Mouse (Mus musculus) hindbrain, embryonic 15.5 days (tissue): Measurements from ENCODE around the gene Neurl1a. TPM values are rescaled to one million over a fixed set of nuclear protein-coding genes. Genes with fewer than 3 reads are reported as not detected.

Experiments used
- ATAC-seq: fragments of 200-750 bp; cut with Nextera tagmentation; 2 replicates; pipeline ENCODE4 v1.8.0; 2017; ENCODE audit warnings: low read depth, moderate number of reproducible peaks, moderate TSS enrichment; ENCODE audit not compliant: low FRiP score
- H3K27ac ChIP-seq: fragments of 300-500 bp; sonication (generic); replicated peaks from 2 replicates; pipeline ENCODE4 v1.5.1; 2015; ENCODE audit warnings: mild to moderate bottlenecking, inconsistent platforms
- H3K27me3 ChIP-seq: fragments of 300-500 bp; sonication (generic); 2 replicates; pipeline ENCODE4 v1.6.1; 2015; ENCODE audit warnings: control low read depth, inconsistent platforms
- H3K36me3 ChIP-seq: fragments of 300-500 bp; sonication (generic); 2 replicates; pipeline ENCODE4 v1.6.1; 2015; ENCODE audit warnings: control low read depth, inconsistent platforms
- H3K4me1 ChIP-seq: fragments of 300-500 bp; sonication (generic); replicated peaks from 2 replicates; pipeline ENCODE4 v1.6.1; 2015; ENCODE audit warnings: control low read depth, inconsistent platforms
- H3K4me2 ChIP-seq: fragments of 300-500 bp; sonication (generic); 2 replicates; pipeline ENCODE4 v1.6.1; 2015; ENCODE audit warnings: moderate library complexity, mild to moderate bottlenecking, inconsistent platforms
- H3K4me3 ChIP-seq: fragments of 300-500 bp; sonication (generic); 2 replicates; pipeline ENCODE4 v1.5.1; 2015; ENCODE audit warnings: mild to moderate bottlenecking, inconsistent platforms
- H3K9ac ChIP-seq: fragments of 300-500 bp; sonication (generic); 2 replicates; pipeline ENCODE4 v1.6.1; 2015; ENCODE audit warnings: inconsistent platforms
- H3K9me3 ChIP-seq: fragments of 300-500 bp; sonication (generic); 2 replicates; pipeline ENCODE4 v1.6.1; 2016; ENCODE audit warnings: control low read depth, inconsistent platforms
- WGBS: fragments of 180-500 bp; shearing (Covaris S2); methylation state at CpG from one replicate; pipeline ENCODE4 v1.1.7; 2015; 5-methylcytosine and 5-hydroxymethylcytosine counted together
- polyA plus RNA-seq: library from polyadenylated mRNA; unstranded; fragments of >200 nt; fragmentation: Nextera tagmentation; extraction: Ambion mirVana; gene quantifications from 2 replicates; pipeline ENCODE4 v1.2.1, GENCODE M21; 2015

Gene Neurl1a
- polyA plus RNA-seq, 1 experiment from 2014 or later, result 17.9 TPM

DNA sequence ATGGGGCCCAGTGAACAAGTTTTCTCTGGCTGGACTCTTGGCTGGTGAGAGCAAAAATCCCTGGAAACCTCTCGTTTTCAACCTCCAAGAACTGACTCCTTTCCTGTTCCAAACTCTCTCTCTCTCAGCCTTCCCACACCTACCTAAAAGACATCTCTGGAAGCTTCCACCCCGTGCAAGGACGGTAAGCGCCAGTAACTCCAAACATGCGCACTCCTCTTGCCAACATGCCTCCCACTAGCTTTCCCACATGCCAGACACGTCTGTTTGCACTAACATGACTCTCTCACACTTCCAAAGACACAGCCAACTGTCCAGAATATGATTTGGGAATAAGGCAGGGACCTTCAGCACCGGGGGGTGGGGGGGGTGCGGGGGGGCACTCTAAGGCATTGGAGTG is 82.6 kb downstream of the Neurl1a start:
- ATAC-seq, result no peak
- Histone ChIP-seq H3K27ac (no peak overlapping the region), H3K27me3 (no peaks in the 10 kb centered on the region), H3K4me2 (no peak overlapping the region), H3K4me1 (no peaks in the 10 kb centered on the region; the same call in 1 of the 2 replicates), H3K9me3 (no peaks in the 10 kb centered on the region), H3K4me3 (no peak overlapping the region), H3K9ac (no peak overlapping the region), H3K36me3 (no peaks in the 10 kb centered on the region)
- 85% methylated on average over 8 of the region's 8 CpGs for WGBS

DNA sequence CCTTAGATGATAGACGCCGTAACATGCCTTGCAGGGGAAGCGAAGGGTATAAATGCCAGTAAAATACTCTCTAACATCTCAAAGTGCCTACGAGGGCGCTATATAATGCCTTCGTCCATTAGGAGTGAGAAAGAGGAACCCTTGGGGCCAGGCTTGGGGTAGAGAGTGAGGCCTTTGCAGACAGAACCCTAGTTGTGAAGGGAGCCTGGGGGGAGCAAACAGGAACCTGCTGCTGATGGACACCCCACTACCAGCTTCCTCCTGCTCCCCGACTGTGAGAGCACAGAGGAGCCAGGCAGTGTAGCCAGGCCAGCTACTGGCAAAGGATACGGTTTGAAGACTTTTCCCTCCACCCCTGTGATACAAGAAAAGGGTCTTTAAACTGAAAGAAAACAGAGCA is 85.0 kb downstream of the Neurl1a start:
- Histone ChIP-seq H3K9me3 (no peaks in the 10 kb centered on the region), H3K4me3 (no peak overlapping the region)

DNA sequence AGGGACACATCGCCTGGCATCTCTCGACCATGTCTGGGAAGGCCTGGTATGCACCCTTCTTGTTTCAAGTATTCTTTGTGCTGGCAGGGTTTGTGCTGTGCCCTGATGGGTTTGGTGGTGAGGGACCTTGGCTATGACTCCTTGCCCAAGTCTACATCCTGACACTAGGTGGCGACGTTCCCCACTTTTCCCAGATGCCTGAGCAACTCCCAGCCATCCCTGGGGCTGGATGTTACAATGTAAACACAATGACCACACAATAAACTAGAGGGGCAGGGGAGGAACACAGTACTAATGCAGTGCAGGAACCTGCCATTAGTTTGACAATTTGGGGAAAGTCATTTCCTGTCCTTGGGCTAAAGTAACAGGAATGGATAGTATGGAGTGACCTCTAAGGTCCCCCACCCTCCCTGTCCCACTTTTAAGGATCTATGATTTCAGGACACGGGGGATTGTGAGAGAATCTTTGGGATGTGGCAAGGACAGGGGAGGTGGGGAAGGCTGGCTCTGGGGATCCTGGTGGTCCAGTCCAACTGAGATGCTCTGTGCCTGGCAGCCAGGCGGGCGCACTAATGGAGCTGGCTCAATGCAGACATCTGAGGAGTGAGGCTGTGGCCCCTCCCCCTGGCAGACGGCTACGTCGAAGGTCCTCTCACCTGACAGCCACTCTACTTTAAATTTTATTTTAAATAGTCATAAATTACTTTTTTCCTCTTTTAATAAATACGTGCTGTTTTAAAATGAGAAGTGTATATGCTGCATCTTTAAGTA is 85.9 kb downstream of the Neurl1a start:
- peaks cover 5% of the 10 kb centered on the region; the same call in 1 of the 2 replicates for H3K36me3 ChIP-seq
- no peaks in the 10 kb centered on the region for H3K9me3 ChIP-seq
- H3K4me2 ChIP-seq, result no peak overlapping the region
- no peak overlapping the region for H3K4me3 ChIP-seq
- H3K9ac ChIP-seq, result no peak overlapping the region
- H3K27me3 ChIP-seq, result no peaks in the 10 kb centered on the region
- H3K27ac ChIP-seq, result no peak overlapping the region
- WGBS, result 48% methylated on average over 11 of the region's 11 CpGs
- peak; percentile 57 for ATAC-seq
- H3K4me1 ChIP-seq, result no peaks in the 10 kb centered on the region; the same call in 1 of the 2 replicates

More for the DNA sequence above, 85.0 kb downstream of the Neurl1a start:
- no peak overlapping the region for H3K4me2 ChIP-seq
- H3K36me3 ChIP-seq, result peaks cover 5% of the 10 kb centered on the region; the same call in 1 of the 2 replicates
- WGBS, result 91% methylated on average over 8 of the region's 8 CpGs
- H3K4me1 ChIP-seq, result no peaks in the 10 kb centered on the region; the same call in 1 of the 2 replicates
- H3K9ac ChIP-seq, result no peak overlapping the region
- no peak overlapping the region for H3K27ac ChIP-seq
- H3K27me3 ChIP-seq, result no peaks in the 10 kb centered on the region
- ATAC-seq, result no peak

DNA sequence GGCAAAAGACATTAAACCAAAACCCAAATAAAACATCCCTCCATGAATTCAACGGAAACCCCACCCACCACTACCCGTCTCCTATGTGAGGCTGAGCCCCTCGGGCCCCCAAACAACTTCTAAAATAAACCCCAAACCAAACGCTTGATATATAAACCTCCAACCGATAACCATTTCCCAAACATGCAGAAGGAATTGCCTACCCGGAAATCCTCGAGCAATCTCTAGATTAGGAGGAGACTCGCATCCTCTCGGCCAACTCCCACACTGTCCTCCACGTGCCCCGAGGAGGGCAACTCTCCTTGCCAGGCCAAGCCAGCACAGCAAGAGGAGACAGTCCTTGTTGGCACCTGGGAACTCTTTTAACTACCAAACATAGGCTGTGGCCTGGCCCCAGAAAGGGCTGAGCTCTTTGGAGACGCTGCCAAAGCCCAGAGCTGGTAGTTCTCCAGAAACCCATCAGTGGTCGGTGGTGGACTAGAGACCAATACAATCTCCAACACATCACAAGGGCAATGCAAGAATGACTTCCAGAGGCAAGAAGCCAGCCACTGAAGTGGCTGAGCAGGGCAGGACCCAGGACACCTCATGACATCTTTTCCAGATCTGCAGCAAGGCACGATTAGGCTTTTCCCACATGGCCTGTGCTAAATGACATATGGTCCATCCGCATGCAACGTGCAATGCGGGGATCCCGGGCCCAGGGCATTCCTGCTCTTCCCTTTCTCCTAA is 87.6 kb downstream of the Neurl1a start:
- H3K27ac ChIP-seq, result no peak overlapping the region
- H3K9ac ChIP-seq, result no peak overlapping the region
- no peaks in the 10 kb centered on the region for H3K27me3 ChIP-seq
- no peak overlapping the region for H3K4me3 ChIP-seq
- H3K4me1 ChIP-seq, result no peaks in the 10 kb centered on the region; the same call in 1 of the 2 replicates
- ATAC-seq, result no peak
- no peaks in the 10 kb centered on the region for H3K9me3 ChIP-seq
- no peak overlapping the region for H3K4me2 ChIP-seq
- H3K36me3 ChIP-seq, result peaks cover 5% of the 10 kb centered on the region; the same call in 1 of the 2 replicates
- WGBS, result 89% methylated on average over 18 of the region's 18 CpGs

DNA sequence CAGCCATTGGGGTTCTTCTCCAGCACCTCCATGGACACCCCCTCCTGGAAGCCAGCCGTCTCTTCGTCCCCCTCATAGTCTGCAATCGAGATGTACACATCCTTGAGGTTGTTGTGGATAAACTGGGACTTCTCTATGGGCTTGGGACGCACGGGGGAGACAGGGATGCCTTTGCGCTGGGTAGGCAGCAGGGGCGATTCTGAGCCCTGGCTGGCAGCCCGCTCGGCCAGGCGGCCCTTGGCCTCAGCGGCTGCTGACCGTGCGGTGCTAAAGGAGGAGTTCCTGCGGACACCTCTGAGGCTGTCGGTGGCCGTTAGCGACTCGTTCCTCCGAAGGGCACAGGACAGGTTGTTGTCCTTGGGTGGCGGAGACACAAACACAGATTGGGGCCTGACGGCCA is 88.4 kb downstream of the Neurl1a start:
- Histone ChIP-seq H3K9me3 (no peaks in the 10 kb centered on the region), H3K4me3 (no peak overlapping the region), H3K4me2 (no peak overlapping the region), H3K9ac (no peak overlapping the region), H3K27me3 (no peaks in the 10 kb centered on the region), H3K27ac (no peak overlapping the region), H3K36me3 (peaks cover 5% of the 10 kb centered on the region; the same call in 1 of the 2 replicates), H3K4me1 (no peaks in the 10 kb centered on the region; the same call in 1 of the 2 replicates)
- ATAC-seq, result no peak
- WGBS, result 88% methylated on average over 21 of the region's 21 CpGs

DNA sequence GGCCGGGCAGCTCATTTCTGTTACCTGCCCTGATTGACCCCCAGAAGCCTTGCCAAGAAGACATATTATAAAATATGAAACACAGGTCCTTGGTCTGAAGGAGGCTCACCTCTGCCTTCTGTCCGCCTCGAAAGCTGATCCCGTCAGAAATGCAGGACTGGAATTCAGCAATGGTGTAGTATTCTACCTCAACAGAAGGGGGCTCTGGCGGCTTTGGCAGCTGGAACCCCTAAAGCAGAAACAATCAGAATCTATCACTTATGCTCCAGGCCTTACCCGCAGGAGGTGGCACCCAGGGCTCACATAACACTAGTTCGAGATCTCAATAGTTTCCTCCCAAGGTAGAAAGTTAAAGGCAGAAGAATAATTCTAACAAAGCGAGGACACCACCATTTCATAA is 91.1 kb downstream of the Neurl1a start:
- H3K36me3 ChIP-seq, result peaks cover 5% of the 10 kb centered on the region; the same call in 1 of the 2 replicates
- WGBS, result 48% methylated on average over 8 of the region's 8 CpGs
- no peaks in the 10 kb centered on the region; the same call in 1 of the 2 replicates for H3K4me1 ChIP-seq

DNA sequence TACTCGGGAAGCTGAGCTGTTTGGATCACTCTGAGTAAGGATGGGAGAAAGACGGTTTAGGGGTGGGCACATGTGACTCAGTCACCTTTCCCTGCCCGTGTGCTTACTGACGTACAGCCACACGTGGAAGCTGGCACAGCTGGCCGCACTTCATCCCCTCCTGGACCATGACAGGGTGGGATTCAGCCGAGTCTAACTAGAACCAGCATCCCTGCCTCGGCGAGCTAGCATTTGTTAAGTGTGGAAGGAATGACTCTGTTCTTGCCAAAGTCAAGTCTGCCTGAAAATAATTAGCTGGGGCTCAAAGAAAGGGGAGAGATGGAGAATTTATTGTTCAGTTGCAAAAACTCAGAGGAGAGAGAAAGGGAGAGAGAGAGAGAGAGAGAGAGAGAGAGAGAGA is 91.9 kb downstream of the Neurl1a start:
- Histone ChIP-seq H3K4me3 (no peak overlapping the region), H3K4me1 (no peaks in the 10 kb centered on the region), H3K36me3 (peaks cover 5% of the 10 kb centered on the region; the same call in 1 of the 2 replicates), H3K9ac (no peak overlapping the region), H3K27me3 (no peaks in the 10 kb centered on the region), H3K4me2 (no peak overlapping the region), H3K27ac (no peak overlapping the region), H3K9me3 (no peaks in the 10 kb centered on the region)
- WGBS, result 81% methylated on average over 9 of the region's 9 CpGs
- ATAC-seq, result no peak

More for the DNA sequence above, 91.1 kb downstream of the Neurl1a start:
- Histone ChIP-seq H3K4me2 (no peak overlapping the region), H3K9ac (no peak overlapping the region), H3K27me3 (no peaks in the 10 kb centered on the region), H3K27ac (no peak overlapping the region), H3K4me3 (no peak overlapping the region), H3K9me3 (no peaks in the 10 kb centered on the region)
- ATAC-seq, result no peak

DNA sequence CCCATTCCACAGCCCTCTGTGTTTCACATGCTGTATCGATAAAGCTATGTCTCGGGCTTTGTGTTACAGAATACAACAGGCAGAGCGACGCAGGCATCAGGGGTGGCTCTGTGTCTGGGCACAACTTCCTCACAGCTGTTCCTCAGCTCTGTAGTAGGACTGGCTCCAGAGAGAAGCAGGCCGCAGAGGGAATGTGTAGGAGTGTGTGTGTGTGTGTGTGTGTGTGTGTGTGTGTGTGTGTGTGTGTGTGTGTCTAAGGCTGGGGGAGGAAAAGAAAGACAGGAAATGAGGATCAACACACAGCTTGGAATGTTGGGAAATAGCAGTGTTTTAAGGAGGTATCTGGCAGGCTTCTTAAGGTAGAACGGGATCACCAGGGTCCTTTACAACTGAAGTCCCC is 98.1 kb downstream of the Neurl1a start:
- no peak for ATAC-seq
- Histone ChIP-seq H3K4me2 (no peak overlapping the region), H3K9me3 (no peaks in the 10 kb centered on the region), H3K4me1 (peaks cover 15% of the 10 kb centered on the region), H3K27ac (no peak overlapping the region), H3K36me3 (no peaks in the 10 kb centered on the region), H3K4me3 (no peak overlapping the region), H3K27me3 (no peaks in the 10 kb centered on the region), H3K9ac (no peak overlapping the region)
- WGBS, result 79% methylated on average over 6 of the region's 6 CpGs

DNA sequence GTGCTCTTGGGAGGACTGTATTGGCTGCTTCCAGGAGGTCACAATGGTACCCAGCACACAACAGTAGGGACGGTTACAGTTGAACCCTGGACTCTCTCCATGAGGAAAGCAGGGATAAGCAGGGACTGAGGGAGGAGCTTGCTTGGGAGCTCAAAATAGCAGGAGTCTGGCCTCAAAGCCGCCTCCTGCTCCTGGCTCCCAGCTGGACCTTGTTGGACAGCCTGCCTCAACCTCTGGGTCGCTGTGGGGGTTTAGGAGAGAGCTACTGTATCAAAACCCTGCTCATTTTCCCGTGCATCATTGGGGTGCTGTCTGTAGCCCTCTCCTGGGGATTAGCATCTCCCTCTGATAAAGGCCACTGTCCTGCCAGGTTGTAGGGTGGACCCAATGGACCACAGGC is 100.8 kb downstream of the Neurl1a start:
- Histone ChIP-seq H3K27me3 (no peaks in the 10 kb centered on the region), H3K4me2 (no peak overlapping the region), H3K9ac (no peak overlapping the region), H3K27ac (peak overlapping the region; percentile 50; the same call in 1 of the 2 replicates), H3K9me3 (no peaks in the 10 kb centered on the region), H3K36me3 (no peaks in the 10 kb centered on the region), H3K4me3 (no peak overlapping the region), H3K4me1 (peaks cover 15% of the 10 kb centered on the region)
- ATAC-seq, result no peak
- 73% methylated on average over 4 of the region's 4 CpGs for WGBS

DNA sequence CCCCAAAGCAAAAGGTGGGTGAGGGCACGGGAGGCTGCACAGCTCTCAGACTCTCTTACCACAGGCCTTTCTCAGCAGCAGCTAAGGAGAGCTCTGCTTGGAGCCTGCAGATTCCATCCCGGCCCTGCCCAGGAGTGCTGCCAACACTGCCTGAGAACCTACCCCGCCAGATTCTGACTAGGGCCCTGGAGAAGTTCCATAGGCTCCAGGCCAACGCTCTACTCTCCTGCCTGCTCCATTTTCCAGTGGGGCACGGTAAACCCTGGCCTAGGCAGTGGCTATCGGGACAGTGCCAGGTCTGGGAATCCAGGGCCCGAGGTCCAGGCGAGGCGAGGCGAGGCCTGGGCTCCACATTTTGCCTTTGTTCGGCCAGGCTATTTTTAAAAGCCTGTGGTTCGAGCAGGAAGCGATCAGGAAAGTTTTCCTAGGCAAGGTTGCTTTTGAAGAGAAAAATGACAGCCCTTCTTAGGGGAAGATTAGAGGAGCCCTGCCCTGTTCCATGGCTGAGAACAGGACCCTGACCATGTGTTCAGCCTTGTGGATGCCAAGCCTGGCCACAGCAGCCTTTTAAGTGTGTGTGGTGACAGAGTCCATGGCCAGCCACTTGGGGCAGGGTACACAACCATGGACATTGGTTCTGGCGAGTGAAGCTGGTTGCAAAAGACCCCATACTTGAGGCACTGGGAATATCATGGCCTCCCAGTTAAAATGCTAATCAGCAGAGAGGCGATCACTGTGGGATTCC is 101.3 kb downstream of the Neurl1a start:
- peak overlapping the region; percentile 50 for H3K27ac ChIP-seq
- 0 out of 2 replicates have a peak, but pooled peaks have one; percentile 40 for ATAC-seq
- no peaks in the 10 kb centered on the region for H3K27me3 ChIP-seq
- no peaks in the 10 kb centered on the region for H3K9me3 ChIP-seq
- peaks cover 15% of the 10 kb centered on the region for H3K4me1 ChIP-seq
- H3K4me3 ChIP-seq, result no peak overlapping the region
- no peak overlapping the region for H3K4me2 ChIP-seq
- no peaks in the 10 kb centered on the region for H3K36me3 ChIP-seq
- H3K9ac ChIP-seq, result no peak overlapping the region
- 77% methylated on average over 15 of the region's 15 CpGs for WGBS

DNA sequence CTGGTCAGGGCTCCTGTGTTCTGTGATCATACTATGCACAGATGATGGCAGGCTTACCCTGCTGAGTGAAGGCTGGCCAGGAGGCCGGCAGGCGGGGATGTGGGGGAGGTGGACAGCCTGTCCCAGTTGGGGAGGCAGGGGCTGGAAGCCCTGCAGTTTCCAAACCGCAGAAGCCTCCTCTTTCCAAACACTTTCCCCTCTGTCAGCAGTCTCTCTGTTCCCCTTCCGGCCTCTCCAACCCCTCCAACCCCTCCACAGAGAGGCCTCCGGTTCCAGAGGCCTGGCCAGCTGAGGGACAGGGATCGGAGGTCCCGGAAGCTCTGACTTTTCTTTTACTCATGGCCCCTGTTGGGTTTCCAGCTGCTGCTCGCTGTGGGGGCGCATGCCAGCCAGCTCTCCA is 102.3 kb downstream of the Neurl1a start:
- Histone ChIP-seq H3K36me3 (no peaks in the 10 kb centered on the region), H3K27me3 (no peaks in the 10 kb centered on the region), H3K9ac (no peak overlapping the region), H3K27ac (no peak overlapping the region), H3K4me3 (no peak overlapping the region), H3K4me2 (no peak overlapping the region), H3K4me1 (peaks cover 15% of the 10 kb centered on the region), H3K9me3 (no peaks in the 10 kb centered on the region)
- ATAC-seq, result no peak
- 71% methylated on average over 9 of the region's 9 CpGs for WGBS
